Mouse (Mus musculus) left cerebral cortex, adult 11 months (tissue): ENCODE measurements at regions not wholly inside any gene's neighbourhood (a gene's known extent, or its start where the extent isn't known, plus 50 kb on each side); places are given as distances from the start of the nearest gene placed in this dataset.

Experiments used
- DNase-seq: peaks from one replicate; pipeline ENCODE4 v3.0.0; 2022; ENCODE audit warnings: low spot score

DNA sequence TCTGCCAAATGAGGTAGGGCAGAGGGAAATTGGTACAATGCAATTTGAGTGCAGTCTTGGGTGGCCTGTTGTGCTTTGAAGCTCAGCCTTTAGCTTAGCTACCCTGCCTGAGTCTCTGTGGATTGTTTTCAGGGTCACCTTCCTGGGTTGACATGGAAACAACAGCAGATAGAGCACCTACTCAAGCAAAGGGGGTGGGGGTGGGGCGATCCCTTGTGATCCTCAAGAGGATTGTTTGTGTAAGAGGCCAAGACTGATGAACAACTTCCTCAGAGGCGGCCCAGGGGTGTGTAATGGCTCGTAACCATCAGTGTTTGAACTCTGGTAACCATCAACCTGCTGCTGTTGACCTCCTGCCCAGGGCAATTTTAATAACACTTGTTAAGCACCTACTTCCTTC lies 187.8 kb upstream of the Tle4 start:
- no peak for DNase-seq

DNA sequence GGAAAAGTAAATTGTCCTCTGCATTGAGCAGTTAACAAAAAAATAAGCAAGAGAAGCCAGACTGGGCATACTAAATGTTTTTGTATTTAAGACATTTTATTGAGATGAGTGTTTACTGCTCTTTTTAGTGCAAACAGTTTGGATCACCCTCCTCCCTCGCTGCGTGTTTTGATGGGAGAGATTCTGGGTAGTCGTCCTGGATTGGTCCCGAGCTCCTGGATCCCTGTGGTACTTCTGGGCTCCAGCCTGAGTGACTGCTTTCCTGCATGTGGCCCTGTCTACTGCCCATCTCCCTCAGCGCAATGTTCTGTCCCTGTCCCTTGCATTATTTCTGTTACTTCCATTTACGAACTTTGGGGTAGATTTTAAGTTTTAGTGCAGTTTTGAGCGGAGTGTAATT lies 179.9 kb upstream of the Tle4 start:
- DNase-seq = no peak

DNA sequence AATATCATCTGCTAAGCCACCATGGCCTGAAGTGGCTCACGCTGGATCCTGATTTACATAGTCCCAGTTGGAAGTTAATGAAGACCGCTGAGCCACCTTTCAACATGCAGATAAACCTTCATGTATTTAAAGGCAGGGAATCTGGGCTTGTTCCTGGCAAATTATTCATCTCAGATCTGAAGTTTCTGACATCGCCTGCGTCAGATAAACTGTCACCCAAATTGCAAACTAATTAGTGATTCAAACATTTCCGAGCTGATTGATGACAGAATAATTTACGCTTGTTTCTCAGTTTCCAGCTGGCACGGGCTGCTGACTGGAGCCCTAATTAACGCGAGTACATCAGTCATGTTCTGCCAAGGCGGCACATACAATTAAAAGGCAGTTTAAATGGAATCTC lies 179.3 kb upstream of the Tle4 start:
- peak; percentile 18 for DNase-seq

DNA sequence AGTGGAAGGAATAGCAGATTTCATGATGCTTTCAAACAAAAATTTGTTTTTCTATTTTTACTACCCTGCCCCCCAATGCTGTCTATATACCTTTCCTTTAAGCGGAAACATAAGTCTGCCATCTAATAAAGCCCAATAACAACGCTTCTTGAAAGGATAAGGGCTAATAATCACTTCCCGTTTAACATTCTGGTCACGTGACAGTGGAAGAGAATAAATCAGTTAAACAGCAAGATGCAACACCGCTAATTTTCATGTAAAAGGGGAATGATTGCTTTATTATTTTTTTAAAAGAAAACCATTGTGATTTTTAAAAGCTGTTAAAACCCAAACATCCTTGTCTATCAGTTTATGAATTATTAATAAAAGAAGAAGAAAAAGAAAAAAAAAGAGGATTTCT lies 178.9 kb upstream of the Tle4 start:
- no peak for DNase-seq

DNA sequence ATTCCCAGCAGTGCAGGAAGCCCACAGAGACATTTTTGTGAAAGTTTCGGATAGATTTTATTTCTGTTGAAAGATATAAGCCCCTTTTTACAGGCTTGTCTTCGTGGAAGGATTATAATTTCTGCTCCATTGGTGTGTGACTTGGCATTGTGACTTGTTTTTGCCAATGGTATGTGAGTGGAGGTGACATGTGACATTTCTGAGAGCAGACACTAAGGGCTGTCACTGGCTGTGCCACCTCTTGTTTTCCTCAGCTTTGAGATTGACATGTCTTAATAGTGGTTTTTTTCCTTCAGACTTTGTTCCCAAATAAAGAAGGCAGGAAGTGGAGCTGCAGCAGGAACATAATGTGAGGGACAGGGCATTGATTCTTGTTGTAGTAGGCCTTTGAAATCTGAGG lies 174.9 kb upstream of the Tle4 start:
- no peak for DNase-seq

DNA sequence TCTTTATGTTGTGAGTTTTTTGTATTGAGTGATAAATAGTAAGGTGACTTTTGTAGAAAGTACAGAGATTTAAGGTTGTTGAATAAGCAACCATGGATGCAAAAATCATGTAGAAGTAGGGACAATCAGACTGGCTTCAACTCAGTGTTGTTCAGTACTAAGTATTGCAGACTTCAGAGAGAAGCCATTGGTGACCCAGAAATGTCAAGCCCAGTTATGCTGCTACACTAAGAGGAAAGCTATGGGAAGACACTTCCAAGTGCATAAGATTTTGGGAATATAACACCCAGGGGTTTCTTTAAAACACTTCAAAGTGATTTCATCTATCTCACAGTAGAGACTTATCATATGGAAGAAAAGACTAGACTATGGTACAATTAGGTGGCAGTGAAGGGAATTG lies 154.8 kb upstream of the Tle4 start:
- DNase-seq = no peak

DNA sequence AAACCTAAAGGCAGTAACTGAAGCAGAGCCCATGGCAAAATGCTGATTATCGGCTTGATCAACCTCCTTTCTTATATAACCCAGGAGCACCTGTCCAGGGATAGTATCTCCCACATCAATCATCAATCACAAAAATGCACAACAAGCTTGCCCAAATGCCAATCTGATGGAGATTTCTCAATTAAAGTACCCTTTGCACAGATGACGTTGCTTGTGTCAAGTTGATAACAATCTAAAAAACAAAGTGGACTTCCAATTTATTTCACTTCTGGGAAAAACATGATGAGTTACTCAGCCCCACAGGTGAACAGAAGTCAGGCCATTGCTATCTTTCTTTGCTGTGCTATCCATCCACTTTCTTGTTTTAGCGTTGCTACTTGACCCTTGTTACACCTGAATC lies 144.5 kb upstream of the Tle4 start:
- no peak for DNase-seq

DNA sequence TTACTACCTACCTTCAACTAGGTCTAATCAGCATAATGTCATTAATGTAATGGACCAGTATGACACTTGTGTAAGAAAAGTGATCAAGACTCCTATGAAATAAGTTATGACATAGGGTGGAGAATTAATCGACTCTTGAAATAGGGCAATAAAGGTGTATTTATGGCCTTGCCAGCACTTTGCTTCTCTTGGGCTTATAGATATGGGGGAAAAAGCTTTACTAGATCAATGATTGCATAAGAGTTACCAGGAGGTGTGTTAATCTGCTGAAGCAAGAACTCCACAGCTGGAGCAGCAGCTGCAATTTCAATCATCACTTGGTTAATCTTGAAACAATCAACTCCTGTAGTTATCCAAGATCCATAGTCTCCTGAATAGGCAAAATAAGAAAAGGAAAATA lies 143.1 kb upstream of the Tle4 start:
- no peak for DNase-seq

DNA sequence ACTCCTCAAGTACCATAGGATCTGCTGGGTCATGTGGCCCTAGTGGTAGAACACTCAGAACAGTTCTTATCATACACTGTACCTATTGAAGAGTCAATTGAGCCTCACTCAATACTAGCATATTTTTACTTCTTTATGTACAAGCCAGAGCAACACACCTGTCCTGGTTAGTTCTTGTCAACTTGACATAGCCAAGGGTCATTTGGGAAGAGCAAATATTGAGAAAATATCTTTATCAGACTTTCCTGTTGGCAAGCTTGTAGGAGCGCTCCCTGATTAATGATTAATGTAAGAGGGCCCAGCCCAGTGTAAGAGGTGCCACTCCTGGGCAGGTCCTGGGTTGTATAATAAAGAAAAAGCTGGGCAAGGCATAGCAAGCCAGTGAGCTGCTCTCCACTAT lies 142.3 kb upstream of the Tle4 start:
- no peak for DNase-seq

DNA sequence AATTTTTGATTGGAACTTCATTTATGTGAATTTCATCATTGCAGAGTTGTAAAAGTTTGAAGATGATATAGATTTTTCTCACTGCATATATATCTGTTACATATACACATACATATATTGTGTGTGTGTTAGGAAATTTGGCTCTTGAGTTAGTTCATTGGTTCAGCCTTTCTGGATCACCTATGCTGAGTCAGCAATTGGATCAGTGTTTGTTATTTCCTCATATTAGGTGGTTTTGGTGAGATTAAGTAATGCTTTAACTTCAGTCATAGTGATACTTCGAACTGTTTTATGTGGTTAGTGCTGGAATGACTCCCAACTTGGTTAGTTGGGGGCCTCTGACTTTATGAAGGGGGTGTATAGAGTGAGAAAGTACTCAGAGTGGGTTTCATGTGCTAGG lies 138.7 kb upstream of the Tle4 start:
- no peak for DNase-seq

DNA sequence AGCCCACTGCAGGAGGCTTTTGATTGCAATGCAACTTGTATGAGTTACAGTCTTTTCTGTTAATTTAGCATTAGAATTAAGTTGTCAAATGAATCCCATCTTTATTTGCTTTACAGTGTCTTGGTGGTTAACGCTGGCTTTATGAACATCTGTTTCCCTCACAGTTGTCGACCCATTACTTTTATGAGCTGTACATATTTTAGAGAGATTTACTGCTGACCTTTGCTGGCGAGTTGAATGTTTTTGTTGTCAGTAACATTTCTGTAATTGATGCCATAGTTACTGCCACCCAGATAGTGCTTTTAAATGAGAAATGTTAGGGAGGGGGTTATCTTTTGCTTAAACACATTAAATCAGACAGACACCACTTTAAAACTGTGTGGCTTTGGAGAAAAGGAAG lies 127.5 kb upstream of the Tle4 start:
- no peak for DNase-seq

DNA sequence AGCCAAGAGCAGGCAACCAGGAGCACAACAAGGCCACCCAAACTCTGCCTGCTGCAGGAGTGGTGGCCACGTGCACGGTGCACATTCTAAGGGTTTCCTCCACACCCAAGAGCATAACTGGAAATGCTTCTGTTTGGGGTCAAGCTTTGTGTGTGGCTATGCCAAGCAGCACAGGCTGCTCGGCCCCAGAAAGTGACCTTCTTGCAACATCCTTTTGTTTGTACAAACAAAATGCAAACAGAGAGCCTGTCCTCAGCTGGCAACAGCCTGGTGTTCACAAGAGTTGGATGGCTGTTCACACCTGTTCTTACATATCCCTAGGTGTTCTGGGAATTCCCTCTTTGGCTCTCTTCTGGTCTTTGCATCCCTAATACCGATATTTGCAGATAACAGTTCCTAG lies 126.8 kb upstream of the Tle4 start:
- no peak for DNase-seq

DNA sequence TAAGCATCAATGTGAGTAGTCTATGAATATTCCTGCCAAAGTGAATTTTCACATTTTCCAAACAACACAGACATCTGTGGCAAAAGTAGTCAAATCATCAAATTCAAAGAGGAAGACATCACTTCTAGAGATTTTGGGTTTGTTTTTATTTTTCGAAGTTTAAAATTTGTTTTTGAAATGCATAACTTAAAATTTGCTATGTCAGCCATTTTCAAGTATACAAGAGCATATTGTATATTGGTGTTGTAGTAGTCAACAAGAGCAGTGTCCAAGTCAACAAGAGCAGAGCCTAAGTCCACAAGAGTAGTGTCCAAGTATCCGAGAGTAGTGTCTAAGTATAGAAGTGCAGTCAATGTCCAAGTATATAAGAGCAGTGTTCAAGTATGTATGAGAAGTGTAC lies 107.9 kb upstream of the Tle4 start:
- DNase-seq = no peak

DNA sequence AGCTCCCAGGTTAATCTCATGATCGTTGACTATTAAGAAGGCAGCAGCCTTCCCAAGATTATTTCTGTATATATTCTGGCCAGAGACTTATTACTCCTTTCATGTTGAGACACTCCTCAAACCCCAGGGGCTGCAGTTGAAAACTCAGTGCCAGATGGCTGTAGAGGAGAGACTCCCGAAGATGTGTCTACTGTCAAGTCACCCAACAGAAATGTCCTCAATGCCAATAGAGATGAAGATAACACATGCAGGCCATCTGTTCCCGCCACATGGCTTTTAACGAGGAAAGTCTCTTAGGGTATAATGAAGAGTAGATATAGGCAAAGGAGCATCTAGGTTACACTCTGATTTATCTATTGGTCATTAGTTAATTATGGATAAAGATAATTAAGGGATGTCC lies 103.3 kb upstream of the Tle4 start:
- no peak for DNase-seq

DNA sequence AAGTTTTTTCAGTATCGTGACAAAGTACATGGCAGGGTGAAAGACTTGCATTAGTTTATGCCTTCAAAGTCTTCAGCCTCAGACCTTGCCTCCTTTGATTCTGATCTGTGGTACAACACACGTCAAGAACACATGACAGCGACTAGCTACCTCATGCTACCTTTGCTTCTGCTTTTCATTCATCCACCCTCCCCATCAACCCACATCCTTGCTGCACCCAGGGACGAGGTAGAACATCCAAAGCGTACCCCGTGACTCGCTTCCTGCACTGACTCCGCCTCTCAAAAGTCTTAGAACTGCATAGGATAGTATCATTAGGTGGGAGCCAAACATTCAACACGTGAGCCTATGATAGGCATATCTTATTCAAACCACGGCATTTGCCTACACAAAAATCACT lies 97.5 kb upstream of the Tle4 start:
- no peak for DNase-seq

DNA sequence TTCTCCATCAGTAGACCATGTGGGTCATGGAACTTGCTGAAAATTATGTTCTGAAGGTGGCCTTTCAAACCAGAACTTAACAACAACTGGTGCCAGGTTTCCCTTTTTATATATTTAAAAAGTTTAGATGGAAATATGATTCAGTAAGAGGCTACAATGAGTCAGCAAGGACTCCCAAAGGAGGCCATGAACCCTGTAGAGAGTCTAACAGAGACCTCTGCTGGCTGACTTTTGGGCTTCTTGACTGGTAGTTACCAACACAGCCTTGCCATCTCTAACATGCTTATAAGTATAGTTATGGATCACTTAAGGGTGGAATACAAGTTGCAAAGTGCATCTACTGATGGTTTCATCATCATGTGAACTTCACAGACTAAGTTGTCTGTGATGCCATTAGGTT lies 94.3 kb upstream of the Tle4 start:
- DNase-seq = no peak

DNA sequence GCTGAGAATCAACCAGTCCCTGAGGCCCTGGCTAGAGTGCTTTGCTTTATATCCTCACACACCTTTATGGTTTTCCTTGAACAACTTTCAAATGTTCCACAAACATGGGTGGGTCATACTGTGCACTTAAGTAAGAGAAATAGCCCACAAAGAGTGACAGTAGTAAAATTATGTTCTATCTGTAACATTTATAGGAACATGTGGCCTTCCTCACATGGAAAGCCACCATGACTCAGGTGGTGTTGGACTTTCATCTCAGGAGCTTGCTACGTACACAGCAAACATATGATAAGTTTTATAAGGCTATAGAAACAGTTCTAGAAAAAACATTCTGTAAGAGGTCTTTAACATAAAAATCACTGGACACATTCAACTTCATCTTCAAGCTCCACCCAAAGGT lies 87.8 kb upstream of the Tle4 start:
- DNase-seq = no peak

DNA sequence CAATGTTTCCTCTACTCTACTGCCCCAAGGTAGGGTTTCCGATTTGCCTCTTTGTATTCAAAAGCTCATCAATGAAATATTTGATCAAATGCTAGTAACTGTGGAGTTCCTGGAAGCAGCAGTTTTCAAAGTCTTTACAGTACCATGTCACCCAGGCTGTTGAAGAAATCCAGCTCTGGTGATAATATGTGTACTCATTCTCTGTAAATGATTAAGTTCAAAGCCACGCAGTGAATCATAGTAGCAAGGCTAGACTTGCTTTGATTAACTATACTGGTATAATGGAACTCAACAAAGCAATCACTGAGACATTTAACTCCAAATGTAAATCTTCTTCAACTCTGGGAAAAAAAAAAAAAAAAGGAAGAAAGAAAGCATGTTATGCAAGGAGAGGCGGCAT lies 86.8 kb upstream of the Tle4 start:
- no peak for DNase-seq

DNA sequence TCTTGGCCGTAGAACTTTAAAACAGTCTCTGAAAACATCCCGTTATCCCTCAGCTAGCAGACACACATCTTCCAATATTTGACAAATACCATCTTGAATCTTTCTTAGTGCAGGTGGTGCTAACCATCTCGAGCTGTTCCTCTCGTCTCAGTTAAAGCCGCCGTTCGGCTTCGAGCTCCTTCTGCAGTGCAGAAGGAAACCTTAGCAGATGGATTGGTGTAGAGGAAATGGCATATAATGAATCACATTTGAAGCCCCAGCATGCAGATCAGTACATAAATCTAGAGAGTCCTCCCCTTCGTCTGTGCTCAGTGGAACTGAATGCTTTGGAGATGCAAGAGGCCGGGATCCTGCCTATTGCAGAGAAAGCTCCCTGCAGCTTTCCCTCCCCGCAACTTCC lies 83.5 kb upstream of the Tle4 start:
- no peak for DNase-seq

DNA sequence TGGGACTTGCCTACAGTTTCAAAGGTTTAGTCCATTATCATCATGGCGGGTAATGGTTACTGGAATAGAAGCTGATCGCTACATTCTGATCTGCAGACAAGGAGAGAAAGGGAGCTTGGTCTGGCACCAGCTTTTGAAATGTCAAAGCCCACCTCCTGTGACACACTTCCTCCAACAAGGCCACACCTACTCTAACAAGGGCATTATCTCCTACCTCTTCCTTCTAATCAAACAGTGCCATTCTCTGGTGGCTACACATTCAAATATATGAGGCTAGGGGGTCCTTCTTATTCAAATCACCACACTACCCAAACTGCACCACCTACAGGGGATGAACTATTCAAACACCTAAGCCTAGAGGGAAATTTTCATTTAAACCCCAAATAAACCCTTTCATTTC lies 81.9 kb upstream of the Tle4 start:
- no peak for DNase-seq

DNA sequence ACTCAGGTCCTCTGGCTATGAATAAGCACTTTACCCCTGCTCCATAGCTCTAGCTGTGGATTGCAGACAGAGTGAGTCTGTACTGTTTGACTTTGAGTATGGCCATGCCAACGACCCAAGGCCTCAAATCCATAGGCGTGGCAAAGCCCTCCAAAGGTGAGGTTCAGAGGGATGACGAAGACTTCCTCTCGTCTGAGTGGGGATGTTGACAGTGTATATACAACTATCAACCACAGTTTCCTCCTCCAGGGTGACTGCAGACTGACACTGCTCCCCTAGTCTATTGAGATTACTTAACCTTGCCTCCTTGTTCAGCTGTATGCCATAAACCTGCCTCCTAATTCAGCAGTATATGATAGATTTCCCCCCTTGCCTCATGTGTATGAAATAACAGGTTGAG lies 80.7 kb upstream of the Tle4 start:
- no peak for DNase-seq

DNA sequence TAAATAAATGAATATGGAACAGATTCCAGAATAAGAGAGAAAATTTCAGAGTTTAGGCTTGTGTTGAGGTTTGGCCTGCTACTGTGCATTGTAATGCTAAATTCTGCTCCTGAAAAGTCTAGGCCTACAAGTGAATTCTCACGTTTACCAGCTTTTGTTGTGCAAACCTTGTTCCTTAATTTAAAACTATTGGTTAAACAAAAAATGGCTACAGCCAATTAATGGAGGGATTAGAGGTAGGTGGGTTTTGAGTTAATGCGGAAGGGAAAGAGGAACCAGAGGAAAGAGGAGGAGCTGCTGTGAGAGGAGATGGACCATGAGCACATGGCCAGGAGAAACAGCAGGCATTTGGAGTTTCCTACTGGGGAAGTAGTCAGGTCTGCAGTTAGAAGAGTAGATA lies 79.1 kb upstream of the Tle4 start:
- DNase-seq = no peak

DNA sequence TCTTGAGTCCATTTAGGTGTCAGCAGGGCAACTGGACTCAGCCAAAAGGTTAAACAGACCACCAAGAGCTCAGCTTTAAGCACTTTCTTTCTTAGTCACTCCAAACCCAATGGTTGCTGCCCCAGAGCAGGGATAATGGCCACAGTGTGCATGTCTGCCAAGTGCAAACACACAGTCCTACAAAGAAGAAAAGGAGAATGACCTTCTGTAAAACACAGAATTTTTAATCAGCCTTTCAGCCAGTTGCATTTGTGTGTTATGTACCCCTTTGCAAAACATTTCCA lies 72.9 kb upstream of the Tle4 start:
- no peak for DNase-seq

DNA sequence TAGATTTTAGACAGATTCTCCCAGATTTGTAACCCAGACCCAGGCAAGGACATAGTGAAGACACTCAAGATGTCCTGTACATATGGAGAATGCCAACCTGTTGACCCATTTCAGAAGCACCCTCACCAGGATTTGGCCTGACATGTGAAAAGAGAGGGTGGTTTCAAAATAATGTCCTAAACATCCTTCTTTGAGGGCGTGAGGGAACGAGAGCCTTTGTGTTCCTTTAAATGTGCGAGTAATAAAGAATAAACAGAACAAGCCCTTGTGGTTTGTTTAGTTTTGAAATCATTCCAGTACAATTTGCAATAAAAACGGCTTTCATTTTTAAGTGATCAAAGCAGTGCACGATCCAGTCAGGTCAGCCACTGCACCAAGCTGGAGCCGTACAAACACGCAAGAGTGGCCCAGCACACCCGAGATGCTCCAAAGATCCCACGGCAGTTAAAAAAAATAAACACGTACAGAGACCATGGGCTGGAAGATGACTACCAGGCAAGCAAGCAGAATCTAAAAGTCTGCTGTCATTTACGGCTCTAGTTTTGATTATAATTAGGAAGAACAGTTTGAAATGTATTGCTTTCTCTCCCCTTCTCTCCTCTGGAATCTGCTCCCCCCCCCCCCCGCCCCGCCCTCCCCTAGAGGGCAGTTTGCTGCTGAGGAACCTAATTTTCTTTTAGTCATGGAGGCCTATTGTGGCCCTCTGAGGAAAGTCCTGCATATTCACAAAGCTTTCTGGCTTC lies 72.4 kb upstream of the Tle4 start:
- no peak for DNase-seq

DNA sequence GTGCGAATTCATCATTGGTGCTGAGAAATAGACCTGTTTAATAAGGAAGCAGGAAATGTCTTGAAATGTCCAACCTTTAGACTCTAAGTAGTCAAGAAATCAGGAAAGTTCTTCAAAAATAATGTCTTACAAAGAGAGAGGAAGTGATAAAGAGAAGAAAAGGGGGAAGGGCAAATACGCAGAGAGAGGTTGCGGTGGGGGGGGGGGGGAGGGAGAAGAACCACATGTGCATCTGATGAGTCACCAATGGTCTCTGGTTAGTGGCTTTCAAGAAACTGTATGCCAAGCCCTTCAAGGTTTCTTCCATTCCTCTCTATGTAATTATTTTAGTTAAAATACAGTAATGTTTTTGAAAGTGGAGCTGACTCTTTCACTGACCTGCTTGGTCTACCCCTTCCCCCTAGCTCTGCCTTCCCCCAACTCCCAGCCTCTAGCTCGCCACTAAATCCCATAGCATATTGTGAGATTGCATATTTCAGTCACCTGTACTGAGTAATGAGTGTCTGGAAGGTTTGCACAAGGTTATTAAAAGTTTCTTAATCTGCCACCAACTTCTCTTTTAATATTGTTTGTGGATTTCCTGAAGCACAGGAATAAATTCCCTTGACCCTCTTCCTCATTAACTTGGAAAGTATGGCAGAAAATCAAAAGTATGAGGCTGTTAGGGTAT lies 70.8 kb upstream of the Tle4 start:
- no peak for DNase-seq
